Mouse (Mus musculus): ENCODE measurements at regions not wholly inside any gene's neighbourhood (a gene's known extent, or its start where the extent isn't known, plus 50 kb on each side); places are given as distances from the start of the nearest gene placed in this dataset.
A peak's percentile ranks its signal among the peaks of the same experiment; 100 is the strongest.

DNA sequence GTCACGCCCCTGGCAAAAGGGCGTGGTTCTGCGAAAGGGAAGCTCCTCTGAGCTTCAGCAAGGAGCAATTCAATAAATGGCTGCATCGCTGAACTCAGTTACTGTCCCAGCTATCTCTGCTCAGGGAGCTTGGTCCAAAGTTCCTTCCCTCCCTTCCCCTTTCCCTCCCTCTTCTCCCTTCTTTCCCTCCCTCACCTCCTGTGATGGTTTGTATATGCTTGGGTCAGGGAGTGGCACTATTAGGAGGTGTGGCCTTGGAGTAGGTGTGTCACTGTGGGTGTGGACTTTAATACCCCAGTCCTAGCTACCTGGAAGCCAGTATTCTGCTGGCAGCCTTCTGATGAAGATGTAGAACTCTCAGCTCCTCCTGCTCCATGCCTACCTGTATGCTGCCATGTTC is 120.5 kb downstream of the Erv3 start:
- DNase-seq (ENCODE audit: low read depth, low spot score) = no peak

DNA sequence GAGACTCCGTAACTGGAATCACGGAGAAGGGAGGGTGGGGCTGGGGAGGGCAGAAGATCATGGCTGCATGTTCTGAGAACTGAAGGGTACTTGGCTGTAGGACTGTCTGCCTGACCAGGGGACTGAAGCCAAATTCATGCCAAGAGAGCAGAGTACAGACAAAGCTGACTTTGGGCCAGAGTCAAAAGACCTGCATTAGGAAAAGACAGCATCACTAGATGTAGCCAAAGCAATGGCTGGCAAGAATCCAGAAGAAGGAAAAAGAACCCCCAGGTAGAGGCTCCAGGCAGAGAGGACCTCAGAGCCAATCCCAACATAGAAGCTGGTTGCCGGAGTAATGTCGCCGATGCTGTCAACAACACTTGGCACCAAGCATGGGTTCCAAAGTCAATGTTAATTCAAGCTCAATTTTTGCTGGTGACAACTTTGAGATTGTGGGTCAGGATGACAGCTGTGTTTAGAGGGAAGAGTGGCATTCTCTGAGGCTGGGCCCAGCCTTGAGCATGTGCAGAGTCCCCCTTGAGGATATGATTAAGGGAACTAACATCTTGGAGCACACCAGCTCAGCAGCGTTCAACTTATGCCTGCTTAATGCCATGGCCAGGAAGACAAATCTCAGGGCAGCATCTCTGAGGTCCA is 124.7 kb downstream of the Erv3 start:
- DNase-seq (ENCODE audit: low read depth, low spot score) = no peak

GRCm38 (mm10) chr2:131726533-131726932 is 133.0 kb downstream of the Erv3 start:
- DNase-seq (ENCODE audit: low read depth, low spot score) = no peak

GRCm38 (mm10) chr2:131721631-131722545 is 137.7 kb downstream of the Erv3 start:
- DNase-seq (ENCODE audit: low read depth, low spot score) = no peak

- no peak for DNase-seq (ENCODE audit: low read depth, low spot score)
Observed at GRCm38 (mm10) chr2:131717561-131717960, 142.0 kb downstream of the Erv3 start.

GRCm38 (mm10) chr2:131716841-131717240 is 142.7 kb downstream of the Erv3 start:
- no peak for DNase-seq (ENCODE audit: low read depth, low spot score)

- no peak for DNase-seq (ENCODE audit: low read depth, low spot score)
Observed at GRCm38 (mm10) chr2:131715381-131715780, 144.2 kb downstream of the Erv3 start.

GRCm38 (mm10) chr2:131711886-131712285 is 147.7 kb downstream of the Erv3 start:
- no peak for DNase-seq (ENCODE audit: low read depth, low spot score)

DNA sequence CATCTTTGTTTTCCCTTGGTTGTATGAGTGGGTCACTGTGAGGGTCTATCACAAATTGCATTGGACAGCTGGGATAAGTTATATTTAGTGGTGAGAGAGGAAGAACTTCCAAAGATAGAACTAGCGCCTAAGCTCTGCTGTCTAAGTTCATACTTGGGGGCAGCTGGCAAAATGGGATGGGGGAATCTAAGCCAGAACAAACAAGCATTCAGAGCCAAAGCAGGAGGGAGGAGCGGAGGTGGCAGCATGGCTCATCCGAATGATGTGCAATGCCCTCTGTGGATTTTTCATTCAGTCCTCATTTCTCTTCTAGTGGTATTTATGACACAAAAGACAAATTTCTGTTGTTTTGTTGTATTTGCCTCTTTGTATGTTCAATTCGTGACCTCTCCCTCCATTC is 144.5 kb upstream of the Adra1d start:
- DNase-seq (ENCODE audit: low read depth, low spot score) = no peak

DNA sequence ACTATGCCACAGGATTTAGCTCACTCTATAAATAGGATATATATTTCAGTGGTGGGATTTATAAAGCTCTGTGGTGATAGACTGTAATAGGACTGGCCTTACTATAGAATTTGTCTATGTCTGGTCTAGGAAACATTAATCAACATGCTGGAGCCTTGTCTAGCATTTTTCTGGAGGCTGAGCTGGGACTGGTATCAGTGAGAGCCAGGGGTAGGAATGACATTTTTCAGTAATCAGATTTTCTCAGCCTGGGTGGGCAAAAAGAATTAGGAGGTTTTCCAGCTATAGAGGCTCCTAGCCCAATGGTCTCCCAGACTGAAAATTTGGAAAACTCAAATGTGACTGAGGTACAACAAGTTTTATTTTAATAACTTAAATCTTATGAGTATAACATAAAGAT is 142.3 kb upstream of the Adra1d start:
- no peak for DNase-seq (ENCODE audit: low read depth, low spot score)

GRCm38 (mm10) chr2:131702146-131702545 is 140.1 kb upstream of the Adra1d start:
- no peak for DNase-seq (ENCODE audit: low read depth, low spot score)

DNA sequence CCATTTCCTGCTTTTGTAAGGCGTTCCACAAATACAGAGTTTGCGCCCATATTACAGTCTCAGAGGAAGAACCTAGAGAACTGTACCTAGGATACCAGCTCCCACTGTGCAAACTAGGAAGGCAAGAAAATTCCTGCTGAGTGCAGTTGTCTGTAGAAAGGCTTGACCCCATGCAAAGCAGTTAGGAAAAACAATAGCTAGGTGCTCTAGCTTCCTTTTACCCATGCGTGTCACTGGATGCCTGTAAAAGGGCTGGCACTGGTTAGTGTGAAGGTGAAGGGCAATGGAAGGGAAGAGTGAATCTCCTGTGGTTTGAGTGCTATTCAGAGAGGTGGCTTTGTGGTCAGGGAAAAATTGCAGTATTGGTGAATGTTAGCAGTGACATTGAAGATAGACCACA is 137.7 kb upstream of the Adra1d start:
- no peak for DNase-seq (ENCODE audit: low read depth, low spot score)

GRCm38 (mm10) chr2:131698008-131698965 is 136.2 kb upstream of the Adra1d start:
- no peak for DNase-seq (ENCODE audit: low read depth, low spot score)

DNA sequence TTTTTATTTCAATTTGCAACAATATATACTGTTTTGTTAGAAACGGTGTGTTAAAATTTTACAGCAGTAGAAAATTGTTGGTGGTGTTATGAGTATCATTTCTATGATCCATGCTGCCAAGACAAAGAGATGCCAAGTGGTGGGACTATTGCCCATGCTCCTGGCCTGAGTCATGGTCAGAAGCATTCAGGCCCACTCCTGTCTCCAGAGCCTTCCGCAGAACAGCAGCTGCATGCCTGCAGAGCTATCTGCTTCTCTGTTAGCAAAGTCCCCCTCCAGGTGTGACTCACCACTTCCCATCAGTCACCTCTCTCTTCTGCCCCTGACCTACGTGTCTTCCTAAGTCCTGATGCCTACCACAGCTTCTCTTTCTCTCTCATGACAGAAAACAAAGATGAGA is 134.2 kb upstream of the Adra1d start:
- DNase-seq (ENCODE audit: low read depth, low spot score) = no peak

- no peak for DNase-seq (ENCODE audit: low read depth, low spot score)
Observed at GRCm38 (mm10) chr2:131689996-131690395, 127.9 kb upstream of the Adra1d start.

DNA sequence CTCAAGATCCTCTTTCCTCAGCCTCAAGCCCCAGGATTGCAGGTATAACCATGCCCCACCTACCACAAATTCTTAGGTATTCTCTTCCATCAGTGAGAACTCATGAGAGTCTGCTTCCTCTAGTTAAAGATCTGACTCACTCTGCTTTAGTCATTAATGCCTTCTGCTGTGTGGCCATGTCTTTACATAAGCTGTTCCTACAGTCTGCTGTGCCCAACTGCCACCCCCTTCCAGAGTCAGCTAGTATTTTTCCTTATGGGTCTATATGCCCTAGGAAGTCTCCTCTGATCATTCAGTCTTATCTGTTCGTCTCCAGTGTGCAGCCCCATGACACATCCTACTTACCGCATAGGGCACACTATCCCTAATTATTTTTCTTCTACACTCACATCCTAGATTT is 126.2 kb upstream of the Adra1d start:
- DNase-seq (ENCODE audit: low read depth, low spot score) = no peak

DNA sequence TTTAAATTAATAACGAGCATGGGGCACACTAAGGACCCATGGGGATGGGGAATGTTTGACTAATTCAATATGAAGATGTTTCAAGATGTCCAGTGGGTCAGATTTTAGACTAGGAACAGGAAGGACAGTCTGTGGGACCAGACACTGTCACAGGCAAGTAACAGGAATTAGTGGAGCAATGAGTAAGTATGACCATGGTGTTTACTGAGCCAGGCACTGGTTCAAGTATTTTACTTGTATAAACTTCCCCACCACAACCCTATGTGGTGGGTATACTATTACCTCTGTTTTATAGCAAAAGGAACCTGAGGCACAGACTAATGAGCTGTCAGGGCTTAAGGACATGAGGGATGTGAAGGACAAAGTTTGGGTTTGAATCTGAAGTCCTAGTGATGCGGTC is 125.4 kb upstream of the Adra1d start:
- DNase-seq (ENCODE audit: low read depth, low spot score) = no peak

GRCm38 (mm10) chr2:131686748-131687147 is 124.7 kb upstream of the Adra1d start:
- peak; percentile 18 for DNase-seq (ENCODE audit: low read depth, low spot score)

GRCm38 (mm10) chr2:131685326-131685725 is 123.2 kb upstream of the Adra1d start:
- DNase-seq (ENCODE audit: low read depth, low spot score) = peak; percentile 26

DNA sequence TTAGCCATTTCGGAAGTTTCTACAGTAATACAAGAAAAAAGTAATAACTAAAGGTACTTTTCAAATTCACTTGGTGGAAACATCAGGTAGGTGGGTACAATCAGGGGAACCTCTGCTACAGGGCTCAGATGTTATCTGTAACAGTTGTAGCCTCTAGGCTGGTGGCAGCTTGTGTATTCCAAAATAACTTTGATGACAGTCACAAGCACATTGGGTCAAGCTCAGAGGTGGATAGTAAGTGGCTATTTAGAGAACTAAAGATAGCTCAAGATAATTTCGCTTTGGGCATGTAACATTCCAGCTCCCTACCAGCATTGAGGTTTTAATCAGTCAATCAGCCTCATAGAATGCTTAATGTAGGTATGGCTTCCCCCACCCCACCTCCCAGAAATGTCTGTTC is 121.7 kb upstream of the Adra1d start:
- DNase-seq (ENCODE audit: low read depth, low spot score) = no peak

- DNase-seq (ENCODE audit: low read depth, low spot score) = no peak
Observed at GRCm38 (mm10) chr2:131678484-131678883, 116.4 kb upstream of the Adra1d start.

- no peak for DNase-seq (ENCODE audit: low read depth, low spot score)
Observed at GRCm38 (mm10) chr2:131676736-131677135, 114.7 kb upstream of the Adra1d start.
